Mouse (Mus musculus) midbrain, postnatal 0 days (tissue): ENCODE measurements around the gene Gm5800. TPM values are rescaled to one million over a fixed set of nuclear protein-coding genes. Genes with fewer than 3 reads are reported as not detected.
"Not testable (repeated sequence)": the region's sequence is repeated elsewhere in the genome, so short reads cannot be mapped to it uniquely, and the experiment has no call there.

ENCODE experiments used
- ATAC-seq: fragments of 200-750 bp; cut with Nextera tagmentation; 2 replicates; pipeline ENCODE4 v1.8.0; 2017; ENCODE audit warnings: moderate number of reproducible peaks, mild to moderate bottlenecking, moderate TSS enrichment, moderate library complexity; ENCODE audit not compliant: low FRiP score
- DNase-seq: peaks from one replicate; pipeline ENCODE4 v3.0.0-alpha.2; 2015; ENCODE audit warnings: low spot score
- H3K27ac ChIP-seq: fragments of 300-500 bp; sonication (generic); 2 replicates; pipeline ENCODE4 v1.5.1; 2014; ENCODE audit warnings: low read depth, mild to moderate bottlenecking, low read length, mixed read lengths
- H3K27me3 ChIP-seq: fragments of 300-500 bp; sonication (generic); 2 replicates; pipeline ENCODE4 v1.6.1; 2014; ENCODE audit warnings: low read length, control low read depth, mixed read lengths; ENCODE audit not compliant: insufficient read depth
- H3K36me3 ChIP-seq: fragments of 300-500 bp; sonication (generic); 2 replicates; pipeline ENCODE4 v1.6.1; 2014; ENCODE audit warnings: low read length, control low read depth, mixed read lengths; ENCODE audit not compliant: insufficient read depth
- H3K4me1 ChIP-seq: fragments of 300-500 bp; sonication (generic); 2 replicates; pipeline ENCODE4 v1.6.1; 2014; ENCODE audit warnings: mild to moderate bottlenecking, control low read depth, antibody characterized with exemption, low read length, mixed read lengths; ENCODE audit not compliant: insufficient read depth
- H3K4me2 ChIP-seq: fragments of 300-500 bp; sonication (generic); 2 replicates; pipeline ENCODE4 v1.6.1; 2014; ENCODE audit warnings: low read depth, mild to moderate bottlenecking, low read length, mixed read lengths; ENCODE audit not compliant: poor library complexity, severe bottlenecking
- H3K4me3 ChIP-seq: fragments of 300-500 bp; sonication (generic); 2 replicates; pipeline ENCODE4 v1.5.1; 2014; ENCODE audit warnings: low read depth, mild to moderate bottlenecking, low read length, moderate library complexity
- H3K9ac ChIP-seq: fragments of 300-500 bp; sonication (generic); replicated peaks from 2 replicates; pipeline ENCODE4 v1.6.1; 2014; ENCODE audit warnings: mild to moderate bottlenecking, low read length, moderate library complexity, mixed read lengths; ENCODE audit not compliant: poor library complexity, severe bottlenecking
- H3K9me3 ChIP-seq: fragments of 300-500 bp; sonication (generic); 2 replicates; pipeline ENCODE4 v1.6.1; 2016; ENCODE audit warnings: low read length, control low read depth
- CTCF ChIP-seq: IDR thresholded peaks from 2 replicates; pipeline ENCODE4 v1.5.1; 2016; ENCODE audit warnings: antibody characterized with exemption, mild to moderate bottlenecking
- WGBS: fragments of 180-500 bp; shearing (Covaris S2); extraction: QIAGEN DNeasy Blood & Tissue Kit; methylation state at CpG from one replicate; pipeline ENCODE4 v1.1.7; 2014; 5-methylcytosine and 5-hydroxymethylcytosine counted together
- polyA plus RNA-seq: library from polyadenylated mRNA; unstranded; fragments of >200 nt; fragmentation: Nextera tagmentation; extraction: Ambion mirVana; gene quantifications from 2 replicates; pipeline ENCODE4 v1.2.1, GENCODE M21; 2015
- total RNA-seq: library from RNA; depleted of rRNA; stranded (reverse); fragments of >200 nt; gene quantifications from 2 replicates; pipeline ENCODE4 v1.2.3, GENCODE M21; 2014; rRNA removed

Gene Gm5800
- total and polyA plus RNA-seq, 2 experiments from 2014 or later, result not detected

DNA sequence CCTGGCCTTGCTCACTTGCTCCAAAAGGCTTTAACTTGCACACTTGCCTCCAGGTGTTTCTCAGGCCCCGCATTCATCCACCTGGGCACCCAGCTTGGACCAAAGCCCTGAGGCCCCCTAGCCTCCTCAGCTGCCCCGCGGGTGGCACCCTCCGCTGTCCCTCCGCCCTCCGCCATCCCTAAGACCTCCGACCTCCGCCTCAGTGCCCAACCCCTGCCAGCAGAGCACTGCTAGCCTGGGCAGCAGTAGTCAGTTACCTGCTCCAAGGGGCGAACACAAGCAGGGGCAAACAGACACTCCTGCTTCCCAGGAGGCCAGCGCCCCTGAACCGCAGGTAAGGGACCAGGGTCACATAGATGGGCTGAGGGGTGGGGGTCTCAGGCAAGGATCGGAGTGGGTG lies 21.0 kb upstream of the Gm5800 start:
- Histone ChIP-seq H3K4me3 (no peak overlapping the region), H3K27ac (no peak overlapping the region), H3K4me1 (no peaks in the 10 kb centered on the region), H3K36me3 (no peaks in the 10 kb centered on the region), H3K4me2 (no peak overlapping the region), H3K9ac (no peak overlapping the region), H3K9me3 (no peaks in the 10 kb centered on the region), H3K27me3 (peaks cover 41% of the 10 kb centered on the region)
- ATAC-seq, result no peak
- TF ChIP-seq CTCF, result no peak
- no peak for DNase-seq
- WGBS, result 18% methylated on average over 12 of the region's 12 CpGs

- not testable (repeated sequence) for DNase-seq, H3K4me1 ChIP-seq, H3K27ac ChIP-seq, H3K27me3 ChIP-seq, H3K36me3 ChIP-seq, H3K4me2 ChIP-seq, H3K9me3 ChIP-seq, H3K4me3 ChIP-seq, H3K9ac ChIP-seq, ATAC-seq
- 75% methylated on average over 1 of the region's 2 CpGs for WGBS
Measured at GRCm38 (mm10) chr14:51695368-51695767, 21.6 kb downstream of the Gm5800 start, which contains the start of gene Gm17079. Gene Gm17079, minus strand, starts transcription at chr14:51695468.

DNA sequence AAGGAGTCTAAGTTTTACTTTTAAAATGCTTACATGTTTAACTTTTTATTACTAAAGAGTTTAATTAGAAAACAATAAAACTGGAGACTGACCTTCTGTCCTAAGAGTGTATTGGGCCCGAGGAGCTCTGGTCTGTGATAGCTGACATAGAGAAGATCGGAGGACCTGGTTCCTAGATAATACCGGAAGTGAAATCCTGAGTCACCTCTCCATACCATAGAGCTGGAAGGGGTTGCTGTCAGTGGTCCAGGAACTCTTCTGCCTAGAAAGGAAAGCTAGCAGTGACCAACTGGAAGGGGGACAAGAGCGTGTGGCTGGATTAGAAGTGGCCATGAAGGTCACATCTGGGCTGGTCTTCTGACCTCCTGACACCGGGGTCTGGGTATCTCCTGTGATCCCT lies 39.7 kb downstream of the Gm5800 start:
- DNase-seq (no peak), ATAC-seq (no peak)
- TF ChIP-seq CTCF, result no peak
- 91% methylated on average over 5 of the region's 5 CpGs for WGBS
- no peak overlapping the region for H3K27ac ChIP-seq
- no peaks in the 10 kb centered on the region for H3K4me1 ChIP-seq
- no peak overlapping the region for H3K9ac ChIP-seq
- no peak overlapping the region for H3K4me2 ChIP-seq
- H3K36me3 ChIP-seq, result no peaks in the 10 kb centered on the region
- no peak overlapping the region for H3K4me3 ChIP-seq
- H3K9me3 ChIP-seq, result no peaks in the 10 kb centered on the region
- H3K27me3 ChIP-seq, result no peaks in the 10 kb centered on the region

Other genes starting within 250 kb of the Gm5800 start
- gene Gm5622, start 164.4 kb downstream of the Gm5800 start, total RNA-seq, result not detected in 2 replicates
- not detected in 2 replicates for gene Gm5622, start 164.4 kb downstream of the Gm5800 start, polyA plus RNA-seq
- not detected in 2 replicates for gene Gm17175, start 143.1 kb downstream of the Gm5800 start, total RNA-seq
- not detected in 2 replicates for gene Gm17175, start 143.1 kb downstream of the Gm5800 start, polyA plus RNA-seq
- gene Gm17174, start 125.0 kb downstream of the Gm5800 start, total RNA-seq, result not detected in 2 replicates
- not detected in 2 replicates for gene Gm17174, start 125.0 kb downstream of the Gm5800 start, polyA plus RNA-seq
- not detected in 2 replicates for gene Gm17078, start 105.9 kb downstream of the Gm5800 start, total RNA-seq
- not detected in 2 replicates for gene Gm17078, start 105.9 kb downstream of the Gm5800 start, polyA plus RNA-seq
- not detected in 2 replicates for gene Gm4181, start 81.5 kb downstream of the Gm5800 start, total RNA-seq
- gene Gm4181, start 81.5 kb downstream of the Gm5800 start, polyA plus RNA-seq, result not detected in 2 replicates
- gene Gm17079, start 21.7 kb downstream of the Gm5800 start, total RNA-seq, result not detected in 2 replicates
- gene Gm17079, start 21.7 kb downstream of the Gm5800 start, polyA plus RNA-seq, result not detected in 2 replicates
- gene Ang4, start 56.4 kb upstream of the Gm5800 start, total RNA-seq, result not detected in 2 replicates
- gene Ang4, start 56.4 kb upstream of the Gm5800 start, polyA plus RNA-seq, result not detected in 2 replicates
- gene AY358078, start 82.9 kb upstream of the Gm5800 start, total RNA-seq, result not detected in 2 replicates
- not detected in 2 replicates for gene AY358078, start 82.9 kb upstream of the Gm5800 start, polyA plus RNA-seq
- not detected in 2 replicates for gene Ear6, start 136.5 kb upstream of the Gm5800 start, total RNA-seq
- gene Ear6, start 136.5 kb upstream of the Gm5800 start, polyA plus RNA-seq, result not detected in 2 replicates
- 68.2 and 71.6 TPM in 2 replicates for gene Mettl17, start 167.7 kb upstream of the Gm5800 start, total RNA-seq
- gene Mettl17, start 167.7 kb upstream of the Gm5800 start, polyA plus RNA-seq, result 70.3 and 91.4 TPM in 2 replicates
- 2.7 and 3.2 TPM in 2 replicates for gene Slc39a2, start 175.7 kb upstream of the Gm5800 start, total RNA-seq
- 0.70 and 0.84 TPM in 2 replicates for gene Slc39a2, start 175.7 kb upstream of the Gm5800 start, polyA plus RNA-seq
- gene Ndrg2, start 197.0 kb upstream of the Gm5800 start, total RNA-seq, result 403 and 449 TPM in 2 replicates
- gene Ndrg2, start 197.0 kb upstream of the Gm5800 start, polyA plus RNA-seq, result 356 and 413 TPM in 2 replicates
- not detected in 2 replicates for gene Tppp2, start 201.2 kb upstream of the Gm5800 start, total RNA-seq
- gene Tppp2, start 201.2 kb upstream of the Gm5800 start, polyA plus RNA-seq, result not detected in 2 replicates
- not detected in 2 replicates for gene Rnase13, start 205.6 kb upstream of the Gm5800 start, total RNA-seq
- 0.11 TPM in 1 of 2 replicates, not detected in the other for gene Rnase13, start 205.6 kb upstream of the Gm5800 start, polyA plus RNA-seq